Mouse (Mus musculus): Measurements from ENCODE around the gene Lmbr1l. TPM values are rescaled to one million over a fixed set of nuclear protein-coding genes. Genes with fewer than 3 reads are reported as not detected.
"Not testable (repeated sequence)": the region's sequence is repeated elsewhere in the genome, so short reads cannot be mapped to it uniquely, and the experiment has no call there.

The Lmbr1l gene
- polyA plus RNA-seq, 1 experiment = not detected

GRCm38 (mm10) chr15:98942081-98942480 lies 24.1 kb upstream of the Lmbr1l start:
- WGBS = 72% methylated on average over 4 of the region's 4 CpGs
- Histone ChIP-seq H3K4me3 (ENCODE audit: insufficient read depth, low read depth, low read length) (no peak overlapping the region), H3K4me1 (ENCODE audit: control insufficient read depth, insufficient read depth, low read length) (peaks cover 6% of the 10 kb centered on the region), H3K27ac (ENCODE audit: insufficient read depth, low read depth, low read length) (no peak overlapping the region)
- no peak for TF ChIP-seq CTCF (IDR thresholded peaks at IDR 0.05; ENCODE audit: insufficient read depth, low read depth, low read length)
- no peak for TF ChIP-seq POLR2A (IDR thresholded peaks at IDR 0.05; ENCODE audit: insufficient read depth, low read depth, low read length)

GRCm38 (mm10) chr15:98941539-98941938 lies 23.5 kb upstream of the Lmbr1l start:
- Histone ChIP-seq H3K27ac (ENCODE audit: insufficient read depth, low read depth, low read length) (no peak overlapping the region), H3K4me3 (ENCODE audit: insufficient read depth, low read depth, low read length) (no peak overlapping the region), H3K4me1 (ENCODE audit: control insufficient read depth, insufficient read depth, low read length) (peaks cover 6% of the 10 kb centered on the region)
- TF ChIP-seq CTCF (IDR thresholded peaks at IDR 0.05; ENCODE audit: insufficient read depth, low read depth, low read length) (no peak), POLR2A (IDR thresholded peaks at IDR 0.05; ENCODE audit: insufficient read depth, low read depth, low read length) (no peak)
- WGBS = 79% methylated on average over 2 of the region's 2 CpGs

- 23% methylated on average over 10 of the region's 10 CpGs for WGBS
- Histone ChIP-seq H3K4me3 (ENCODE audit: insufficient read depth, low read depth, low read length) (no peak overlapping the region), H3K27ac (ENCODE audit: insufficient read depth, low read depth, low read length) (no peak overlapping the region), H3K4me1 (ENCODE audit: control insufficient read depth, insufficient read depth, low read length) (peaks cover 6% of the 10 kb centered on the region)
- TF ChIP-seq CTCF (IDR thresholded peaks at IDR 0.05; ENCODE audit: insufficient read depth, low read depth, low read length) (no peak), POLR2A (IDR thresholded peaks at IDR 0.05; ENCODE audit: insufficient read depth, low read depth, low read length) (no peak)
Observed at GRCm38 (mm10) chr15:98940816-98941215, 22.8 kb upstream of the Lmbr1l start.

- no peak for TF ChIP-seq CTCF (IDR thresholded peaks at IDR 0.05; ENCODE audit: insufficient read depth, low read depth, low read length)
- TF ChIP-seq POLR2A (IDR thresholded peaks at IDR 0.05; ENCODE audit: insufficient read depth, low read depth, low read length) = peak; percentile 80
- H3K4me3 ChIP-seq (ENCODE audit: insufficient read depth, low read depth, low read length) = peak within 1 kb of the TSS; percentile 90
- under 1% methylated on average over 56 of the region's 58 CpGs for WGBS
- H3K27ac ChIP-seq (ENCODE audit: insufficient read depth, low read depth, low read length) = peak within 1 kb of the TSS; percentile 96
- H3K4me1 ChIP-seq (ENCODE audit: control insufficient read depth, insufficient read depth, low read length) = peaks cover 7% of the 10 kb centered on the region
Observed at GRCm38 (mm10) chr15:98934217-98934839, 16.3 kb upstream of the Lmbr1l start, which contains the start of gene Tuba1b. TSS of gene Tuba1b (minus strand) at chr15:98934565.

- peaks cover 7% of the 10 kb centered on the region for H3K4me1 ChIP-seq (ENCODE audit: control insufficient read depth, insufficient read depth, low read length)
- no peak for TF ChIP-seq CTCF (IDR thresholded peaks at IDR 0.05; ENCODE audit: insufficient read depth, low read depth, low read length)
- TF ChIP-seq POLR2A (IDR thresholded peaks at IDR 0.05; ENCODE audit: insufficient read depth, low read depth, low read length) = no peak
- under 1% methylated on average over 35 of the region's 35 CpGs for WGBS
- peak overlapping the region; percentile 90 for H3K4me3 ChIP-seq (ENCODE audit: insufficient read depth, low read depth, low read length)
- H3K27ac ChIP-seq (ENCODE audit: insufficient read depth, low read depth, low read length) = peak overlapping the region; percentile 96
Observed at GRCm38 (mm10) chr15:98933833-98934216, 15.8 kb upstream of the Lmbr1l start.

- H3K4me1 ChIP-seq (ENCODE audit: control insufficient read depth, insufficient read depth, low read length) = not testable (repeated sequence)
- WGBS = 3% methylated on average over 8 of the region's 9 CpGs
- H3K4me3 ChIP-seq (ENCODE audit: insufficient read depth, low read depth, low read length) = peak overlapping the region; percentile 44
- H3K27ac ChIP-seq (ENCODE audit: insufficient read depth, low read depth, low read length) = peak overlapping the region; percentile 21; the same call in 1 of the 2 replicates
Observed at GRCm38 (mm10) chr15:98933004-98933671, 15.1 kb upstream of the Lmbr1l start.

- peaks cover 10% of the 10 kb centered on the region for H3K4me1 ChIP-seq (ENCODE audit: control insufficient read depth, insufficient read depth, low read length)
- no peak for TF ChIP-seq CTCF (IDR thresholded peaks at IDR 0.05; ENCODE audit: insufficient read depth, low read depth, low read length)
- WGBS = 51% methylated on average over 3 of the region's 3 CpGs
- H3K4me3 ChIP-seq (ENCODE audit: insufficient read depth, low read depth, low read length) = no peak overlapping the region
- H3K27ac ChIP-seq (ENCODE audit: insufficient read depth, low read depth, low read length) = no peak overlapping the region
Observed at GRCm38 (mm10) chr15:98930998-98931397, 13.0 kb upstream of the Lmbr1l start.

GRCm38 (mm10) chr15:98930017-98930734 lies 12.1 kb upstream of the Lmbr1l start:
- Histone ChIP-seq H3K27ac (ENCODE audit: insufficient read depth, low read depth, low read length) (no peak overlapping the region), H3K4me3 (ENCODE audit: insufficient read depth, low read depth, low read length) (no peak overlapping the region), H3K4me1 (ENCODE audit: control insufficient read depth, insufficient read depth, low read length) (peaks cover 6% of the 10 kb centered on the region)
- TF ChIP-seq CTCF (IDR thresholded peaks at IDR 0.05; ENCODE audit: insufficient read depth, low read depth, low read length) (no peak), POLR2A (IDR thresholded peaks at IDR 0.05; ENCODE audit: insufficient read depth, low read depth, low read length) (no peak)
- WGBS = 58% methylated on average over 8 of the region's 8 CpGs

- TF ChIP-seq POLR2A (IDR thresholded peaks at IDR 0.05; ENCODE audit: insufficient read depth, low read depth, low read length) (no peak), CTCF (IDR thresholded peaks at IDR 0.05; ENCODE audit: insufficient read depth, low read depth, low read length) (peak; percentile 60; the same call in 1 of the 2 replicates)
- WGBS = 12% methylated on average over 13 of the region's 13 CpGs
- H3K27ac ChIP-seq (ENCODE audit: insufficient read depth, low read depth, low read length) = no peak overlapping the region
Observed at GRCm38 (mm10) chr15:98928598-98929240, 10.7 kb upstream of the Lmbr1l start.

More at GRCm38 (mm10) chr15:98928598-98929240, 10.7 kb upstream of the Lmbr1l start:
- Histone ChIP-seq H3K4me3 (ENCODE audit: insufficient read depth, low read depth, low read length) (no peak overlapping the region), H3K4me1 (ENCODE audit: control insufficient read depth, insufficient read depth, low read length) (peaks cover 5% of the 10 kb centered on the region)
